Mouse (Mus musculus) G1E (cell line): ENCODE data around the gene Ptpn14.

Experiments used
- CTCF ChIP-seq: IDR thresholded peaks from 2 replicates; pipeline ENCODE4 v1.5.1; 2012; ENCODE audit warnings: low read depth, low read length, inconsistent platforms, mixed read lengths
- GATA1 ChIP-seq: IDR thresholded peaks from 2 replicates; pipeline ENCODE4 v1.6.1; 2012; ENCODE audit warnings: borderline replicate concordance, low read length, inconsistent platforms, mixed read lengths
- POLR2AphosphoS5 ChIP-seq: IDR thresholded peaks from 2 replicates; pipeline ENCODE4 v1.6.1; 2012; ENCODE audit warnings: low read depth, low read length, inconsistent platforms; ENCODE audit not compliant: insufficient replicate concordance
- TAL1 ChIP-seq: conservative IDR thresholded peaks from 2 replicates; pipeline ENCODE4 v1.6.1; 2012; ENCODE audit warnings: low read depth, low read length, inconsistent platforms, mixed read lengths

DNA sequence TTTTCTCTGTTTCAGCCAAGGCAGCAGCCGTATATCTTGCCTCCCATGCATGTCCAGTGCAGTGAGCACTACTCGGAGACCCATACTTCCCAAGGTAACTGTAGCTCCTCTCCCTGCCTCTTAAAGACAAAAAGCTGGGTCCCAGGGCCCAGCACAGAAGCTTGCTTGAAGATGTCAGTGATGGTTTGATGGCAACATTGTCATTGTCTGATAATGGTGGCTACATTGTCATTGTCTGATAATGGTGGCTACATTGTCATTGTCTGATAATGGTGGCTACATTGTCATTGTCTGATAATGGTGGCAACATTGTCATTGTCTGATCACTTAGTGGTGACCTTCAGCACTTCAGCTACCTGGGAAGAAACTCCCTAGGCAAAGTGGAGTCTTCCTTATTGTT, 118.3 kb downstream of the Ptpn14 start:
- TF ChIP-seq CTCF (no peak), GATA1 (no peak), TAL1 (no peak), POLR2AphosphoS5 (no peak)
